Mouse (Mus musculus) lung, adult 18-20 months (tissue): ENCODE measurements around the gene Kdm8.

Experiments used
- DNase-seq, 2 experiments: peaks; one replicate each; pipeline ENCODE4 v3.0.0; 2022; ENCODE audit warnings: mixed read lengths in 2 of 2

Kdm8 gene

DNA sequence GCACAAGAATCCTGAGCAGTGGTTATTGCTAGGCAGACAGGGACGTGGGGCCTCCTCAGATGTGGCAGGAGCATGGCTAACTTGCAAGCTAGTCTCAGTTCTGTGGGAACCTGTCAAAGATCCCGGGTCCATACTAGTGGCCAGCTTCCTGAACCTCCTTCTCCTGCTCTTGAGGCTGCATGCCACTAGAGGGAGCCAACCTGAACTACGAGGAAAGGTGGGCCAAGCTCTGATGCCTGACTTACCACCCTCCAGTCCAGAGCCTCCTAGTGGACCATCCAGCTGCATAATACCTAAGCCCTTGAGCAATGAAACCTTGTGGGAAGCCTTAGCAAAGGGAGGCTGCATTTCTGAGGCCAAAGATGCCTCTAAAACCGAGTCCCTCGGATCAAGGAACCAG lies 25.5 kb downstream of the Kdm8 start:
- peak; percentile 71 to 76 for DNase-seq

GRCm38 (mm10) chr7:125470901-125471300 lies 26.4 kb downstream of the Kdm8 start:
- no peak for DNase-seq

GRCm38 (mm10) chr7:125471991-125472741 lies 27.7 kb downstream of the Kdm8 start:
- DNase-seq: peak; percentile 79 to 88

DNA sequence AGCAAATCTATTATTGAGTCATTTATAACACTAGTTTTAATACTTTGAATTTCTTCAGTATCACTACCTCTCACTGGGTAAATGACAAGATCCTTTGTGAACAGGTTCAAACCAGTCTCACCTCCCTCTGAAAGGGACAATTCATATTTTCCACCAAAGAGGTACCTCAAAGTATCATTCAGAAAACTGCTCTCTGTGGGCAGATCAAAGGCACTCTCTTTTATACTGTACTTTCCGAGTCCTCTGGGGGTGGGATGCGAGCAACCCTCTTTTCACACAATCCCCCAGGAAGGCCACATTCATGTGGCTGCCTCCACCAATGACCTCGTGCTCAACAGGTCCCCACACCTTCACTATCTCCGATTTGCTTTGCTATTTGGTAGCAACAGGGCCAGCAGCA lies 30.1 kb downstream of the Kdm8 start:
- no peak for DNase-seq

DNA sequence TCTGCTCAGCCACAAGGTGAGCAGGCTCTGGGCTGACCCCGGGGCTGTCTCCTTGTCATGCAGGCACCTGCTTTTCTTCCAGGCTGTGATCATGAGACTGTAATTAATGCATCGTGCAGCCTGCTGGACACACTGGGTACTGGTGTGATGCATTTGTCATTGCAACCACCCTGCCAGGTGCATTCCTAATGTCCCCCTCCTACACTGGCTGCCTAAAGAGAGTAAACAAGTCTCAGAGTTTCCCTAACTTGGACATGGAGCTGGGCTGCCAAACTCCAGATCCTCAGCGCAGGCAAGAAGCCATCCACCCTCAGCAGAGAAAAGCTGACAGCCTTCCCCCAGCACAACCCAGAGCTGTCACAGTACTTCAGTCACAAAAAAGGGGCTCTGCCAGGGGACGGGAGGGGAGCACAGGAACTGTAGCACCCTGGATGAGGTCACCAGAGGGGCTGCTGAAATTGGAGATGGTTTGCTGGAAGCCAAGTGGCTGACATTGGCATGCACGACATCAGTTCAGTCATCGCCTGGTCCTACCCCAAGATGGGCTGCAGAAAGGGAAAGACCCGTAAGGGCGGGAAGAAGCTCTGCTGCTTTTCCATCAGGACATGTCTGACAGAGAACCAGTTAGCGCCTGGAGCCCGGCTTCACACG lies 31.2 kb downstream of the Kdm8 start:
- peak in 1 of 2 experiments; percentile 21 for DNase-seq

DNA sequence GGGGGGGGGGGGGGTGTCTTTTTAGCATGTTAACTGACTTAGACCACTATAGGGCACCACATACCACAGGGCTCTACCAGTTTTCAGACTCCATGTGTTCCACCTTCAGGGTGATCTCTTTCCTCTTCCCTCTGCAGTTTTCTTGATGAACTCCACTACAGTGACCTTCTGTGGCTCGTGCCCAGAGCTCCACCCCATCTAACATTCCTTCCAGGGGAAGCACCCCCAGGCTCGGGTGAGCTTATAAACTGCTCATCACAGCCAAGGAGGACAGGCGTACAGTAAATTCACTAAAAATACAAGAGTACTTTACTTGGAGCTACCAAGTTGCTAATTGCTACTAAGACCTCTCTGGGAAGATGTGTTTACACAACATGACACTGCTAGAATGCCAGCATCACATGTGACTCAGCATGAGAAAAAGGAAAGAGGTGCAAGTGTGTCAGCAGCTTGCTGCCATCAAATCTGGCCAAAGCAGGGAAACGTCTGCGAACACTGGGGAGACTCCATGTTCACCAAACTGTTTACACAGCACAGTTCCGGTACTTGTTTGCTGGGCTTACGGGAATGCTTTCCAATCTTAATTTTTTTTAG lies 34.0 kb downstream of the Kdm8 start:
- DNase-seq: peak; percentile 39 to 55

GRCm38 (mm10) chr7:125480518-125480917 lies 36.0 kb downstream of the Kdm8 start:
- DNase-seq: no peak

GRCm38 (mm10) chr7:125482339-125482738 lies 37.9 kb downstream of the Kdm8 start:
- no peak for DNase-seq

GRCm38 (mm10) chr7:125482886-125483285 lies 38.4 kb downstream of the Kdm8 start:
- no peak for DNase-seq

DNA sequence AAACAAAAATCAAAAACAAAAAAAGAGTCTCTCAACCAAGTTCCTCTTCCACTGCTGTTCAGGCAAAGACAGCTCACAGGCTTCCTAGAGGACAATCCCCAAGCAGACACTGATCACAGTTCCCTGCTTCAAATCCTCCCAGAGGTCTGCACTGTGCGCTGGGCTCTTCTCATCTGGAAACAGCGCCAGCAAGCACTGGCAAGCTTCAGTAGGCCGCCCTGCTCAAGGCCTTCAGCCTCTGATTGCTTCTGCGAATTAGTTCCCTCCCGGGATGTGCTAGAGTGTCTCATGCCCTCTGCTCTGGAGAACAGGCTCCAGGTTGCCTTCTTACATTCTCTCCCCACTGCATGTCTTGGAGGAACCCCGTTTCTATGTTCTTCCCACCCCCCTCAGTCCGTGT lies 40.3 kb downstream of the Kdm8 start:
- DNase-seq: no peak

DNA sequence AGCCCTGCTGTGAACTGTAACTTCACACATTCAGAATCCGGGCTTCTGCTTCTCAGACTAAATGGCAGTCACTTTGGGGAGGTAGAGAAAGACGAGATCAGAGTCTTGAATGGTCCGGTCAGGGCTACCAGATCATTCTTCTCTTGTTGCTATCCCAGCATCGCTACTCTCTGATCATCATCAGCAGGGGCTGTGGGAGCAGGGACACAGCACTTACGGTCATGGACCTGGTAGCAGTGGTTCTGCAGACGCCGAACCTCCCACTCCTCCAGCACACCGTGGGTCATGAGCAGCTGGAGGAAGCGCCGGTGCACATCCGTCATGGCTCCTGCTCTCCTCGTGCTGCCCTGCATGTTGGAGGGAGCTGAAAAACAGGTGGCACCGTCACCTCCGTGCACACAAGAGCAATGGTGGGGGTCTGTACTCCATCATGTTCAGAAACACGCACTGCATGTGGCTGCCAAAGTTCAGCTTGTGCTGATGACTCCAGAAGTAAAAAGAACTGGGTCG lies 41.7 kb downstream of the Kdm8 start:
- no peak for DNase-seq

DNA sequence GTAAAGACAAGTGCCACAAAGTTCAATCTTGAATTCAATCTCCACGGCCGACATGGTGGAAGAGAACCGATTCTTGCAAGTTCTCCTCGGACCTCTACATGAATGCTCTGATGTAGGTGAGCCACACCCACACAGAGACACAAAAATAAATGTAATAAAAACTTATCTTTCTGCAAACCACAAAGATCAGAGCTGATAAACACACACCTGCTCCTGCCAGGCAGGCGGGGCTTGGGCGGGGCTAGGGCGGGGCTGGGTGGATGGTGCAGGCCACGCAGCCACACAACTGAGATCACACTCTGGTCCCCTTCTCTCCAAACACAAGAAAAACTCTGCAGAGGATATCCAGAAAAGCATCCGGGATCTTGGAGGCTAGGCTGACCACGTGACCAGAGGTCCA lies 42.6 kb downstream of the Kdm8 start:
- DNase-seq: no peak

- DNase-seq: no peak
Observed at GRCm38 (mm10) chr7:125488706-125489105, 44.2 kb downstream of the Kdm8 start.

GRCm38 (mm10) chr7:125489636-125490035 lies 45.2 kb downstream of the Kdm8 start:
- no peak for DNase-seq

GRCm38 (mm10) chr7:125490947-125491735 lies 46.7 kb downstream of the Kdm8 start, which contains the start of gene Nsmce1:
Nsmce1 (minus strand) TSS chr7:125491596.
- DNase-seq: peak; percentile 98

DNA sequence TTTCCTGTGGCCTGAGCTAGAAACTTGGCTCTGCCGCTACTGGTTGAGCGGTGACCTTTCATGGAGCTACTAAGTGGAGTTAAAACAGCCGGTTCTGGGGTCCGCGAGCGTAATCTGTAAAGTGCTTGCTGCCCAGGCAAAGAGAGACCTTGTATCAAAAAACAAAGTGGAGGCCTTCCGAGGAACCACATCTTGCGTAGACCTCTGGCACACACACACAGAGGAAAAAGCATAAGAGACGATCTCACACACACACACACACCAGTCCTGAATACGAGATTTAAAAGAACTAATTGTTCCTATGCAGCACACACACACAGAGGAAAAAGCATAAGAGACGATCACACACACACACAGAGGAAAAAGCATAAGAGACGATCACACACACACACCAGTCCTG lies 47.3 kb downstream of the Kdm8 start:
- no peak for DNase-seq

DNA sequence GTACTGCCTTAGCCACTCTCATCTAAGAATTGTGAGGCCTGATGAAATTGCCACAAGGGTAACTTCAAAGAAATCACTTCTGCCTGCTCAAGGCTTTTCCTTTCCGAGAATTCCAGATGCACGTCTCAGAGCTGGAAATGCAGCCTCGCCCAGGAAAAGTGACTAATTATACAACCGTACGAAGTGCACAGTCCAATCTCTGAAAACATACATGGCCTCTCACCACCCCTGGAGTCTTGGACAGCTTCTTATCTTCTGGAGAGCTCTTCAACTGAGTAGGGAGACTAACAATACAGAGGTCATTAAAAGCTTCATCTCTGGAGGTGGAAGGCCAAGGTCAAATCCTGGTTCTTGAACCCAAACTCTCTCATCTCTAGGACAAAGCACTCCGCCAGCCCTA lies 48.1 kb downstream of the Kdm8 start:
- DNase-seq: no peak

DNA sequence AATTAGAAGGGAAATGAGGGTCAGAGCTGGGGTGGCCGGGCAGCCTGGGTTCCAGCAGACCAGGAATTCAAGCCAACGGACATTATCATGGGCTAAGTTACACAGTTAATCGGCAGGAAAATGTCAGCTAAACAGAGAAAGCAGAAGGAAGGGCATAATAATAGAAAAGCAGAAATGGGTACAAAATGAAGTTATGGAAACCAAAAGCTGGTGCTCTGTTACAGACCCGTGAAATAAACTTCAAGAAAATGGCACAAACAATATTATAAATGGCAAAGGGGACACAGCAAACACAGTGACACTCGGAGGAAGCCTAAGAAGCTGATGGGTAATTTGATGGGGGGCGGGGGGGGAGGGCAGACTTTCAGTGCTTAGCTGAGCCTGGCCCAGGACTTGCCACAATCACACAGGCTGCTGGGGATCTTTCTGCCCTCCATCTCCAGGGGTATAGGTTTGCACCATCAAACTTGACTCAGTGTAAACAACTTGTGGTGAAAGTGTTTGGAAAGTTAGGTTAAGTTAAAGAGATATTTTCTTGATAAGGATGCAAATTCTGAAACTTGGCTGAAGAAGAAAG lies 51.5 kb downstream of the Kdm8 start:
- DNase-seq: no peak

DNA sequence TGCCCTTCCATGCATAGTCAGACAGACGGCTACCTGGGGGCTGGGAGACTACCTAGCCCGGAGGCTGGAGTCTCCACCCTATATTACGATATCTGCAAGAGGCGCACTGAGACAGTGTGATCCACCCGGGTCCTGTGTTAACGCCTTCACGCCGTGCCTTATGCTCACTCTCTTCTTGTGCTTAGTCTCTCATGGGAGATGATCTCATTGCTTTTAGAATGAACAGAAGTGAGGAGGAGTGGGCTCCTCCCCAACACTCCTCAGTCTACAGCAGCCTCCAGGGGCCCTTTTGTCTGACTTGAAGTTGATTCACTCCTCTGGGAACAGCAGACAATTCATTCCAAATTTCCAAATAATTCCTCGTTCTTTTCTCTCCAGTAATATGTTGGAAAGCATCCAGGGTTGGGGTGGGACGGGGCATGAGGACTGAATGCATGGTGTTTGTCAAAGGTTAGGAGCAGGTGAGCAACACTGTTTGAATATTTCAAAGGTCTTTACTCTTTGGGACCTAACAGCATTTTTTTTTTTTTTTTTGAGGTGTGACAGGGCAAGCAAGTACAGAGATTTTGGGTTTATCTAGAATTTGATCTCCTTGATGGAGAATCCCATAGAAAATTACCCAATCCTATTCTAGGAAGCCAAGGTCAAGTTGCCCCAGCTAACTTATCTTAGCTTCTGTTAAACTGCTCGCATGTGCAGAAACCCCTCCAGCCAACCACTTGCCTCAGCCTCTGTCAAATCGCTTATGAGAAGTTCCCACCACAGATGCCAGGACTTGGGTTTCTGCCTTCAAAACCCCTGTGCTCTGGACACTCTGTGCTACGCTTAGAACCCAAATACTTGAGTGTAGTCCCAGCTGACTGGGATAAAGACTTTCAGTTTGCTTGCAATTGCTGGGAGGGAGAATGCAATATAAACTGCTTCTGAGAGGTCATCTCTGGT lies 55.7 kb downstream of the Kdm8 start:
- no peak for DNase-seq

GRCm38 (mm10) chr7:125500879-125501278 lies 56.4 kb downstream of the Kdm8 start:
- no peak for DNase-seq

DNA sequence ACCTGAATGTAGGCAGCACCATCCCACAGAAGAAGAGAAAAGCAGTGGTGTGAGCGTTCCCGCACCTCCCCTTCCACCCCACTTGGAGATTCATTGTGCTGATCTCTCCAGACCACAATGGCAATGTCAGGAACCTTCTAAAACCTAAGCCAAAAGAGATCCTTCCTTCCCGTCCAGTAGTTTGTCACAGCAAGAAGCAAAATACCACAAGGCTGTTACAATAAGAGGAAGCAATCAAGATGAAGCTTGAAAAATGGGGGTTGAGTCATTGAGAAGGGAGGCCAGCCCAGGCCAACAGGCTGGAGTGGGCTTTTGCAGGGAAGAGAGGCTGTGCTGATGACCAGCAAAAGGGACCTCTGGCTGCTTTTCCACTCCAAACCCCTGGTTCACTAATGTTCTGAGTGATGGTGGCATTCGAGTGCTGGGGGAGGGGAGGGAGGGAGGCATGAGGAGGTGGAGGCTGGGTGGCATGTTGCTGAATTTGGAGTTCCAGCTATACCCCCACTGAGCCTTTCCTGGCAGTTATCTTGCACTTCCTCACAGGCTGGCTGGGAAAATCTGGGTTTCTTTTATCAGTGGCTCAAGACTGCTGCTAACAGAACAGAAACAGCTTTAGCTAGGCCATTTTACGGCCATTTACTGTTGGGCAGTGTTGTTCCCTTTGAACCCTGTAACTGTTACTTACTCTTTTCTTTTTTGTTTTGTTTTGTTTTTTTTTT lies 59.1 kb downstream of the Kdm8 start:
- no peak for DNase-seq
